Mouse (Mus musculus) urinary bladder, postnatal 10 days (tissue): ENCODE measurements around the gene Tln2.

Experiments
- DNase-seq: peaks from one replicate; pipeline ENCODE4 v3.0.0; 2022; ENCODE audit warnings: low spot score

The Tln2 gene

DNA sequence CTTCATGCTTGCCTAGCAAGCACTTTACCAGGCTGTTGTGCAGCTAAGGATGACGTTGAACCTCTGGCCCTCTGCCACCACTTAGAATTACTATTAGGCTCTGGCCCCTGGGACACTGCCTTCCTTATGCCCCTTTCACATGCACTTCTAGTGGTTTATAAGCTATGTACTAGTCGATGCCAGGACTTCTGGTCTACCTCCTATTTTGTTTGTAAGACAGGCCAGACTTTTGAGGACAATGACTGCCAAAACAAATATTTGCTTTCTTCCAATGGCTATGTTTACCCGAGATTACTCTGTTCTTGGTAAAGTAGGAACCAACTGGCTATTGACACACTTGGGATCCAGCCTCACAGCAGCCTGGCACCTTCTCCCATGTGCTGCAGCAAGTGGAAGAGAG, 82.1 kb downstream of the Tln2 start:
- no peak for DNase-seq

DNA sequence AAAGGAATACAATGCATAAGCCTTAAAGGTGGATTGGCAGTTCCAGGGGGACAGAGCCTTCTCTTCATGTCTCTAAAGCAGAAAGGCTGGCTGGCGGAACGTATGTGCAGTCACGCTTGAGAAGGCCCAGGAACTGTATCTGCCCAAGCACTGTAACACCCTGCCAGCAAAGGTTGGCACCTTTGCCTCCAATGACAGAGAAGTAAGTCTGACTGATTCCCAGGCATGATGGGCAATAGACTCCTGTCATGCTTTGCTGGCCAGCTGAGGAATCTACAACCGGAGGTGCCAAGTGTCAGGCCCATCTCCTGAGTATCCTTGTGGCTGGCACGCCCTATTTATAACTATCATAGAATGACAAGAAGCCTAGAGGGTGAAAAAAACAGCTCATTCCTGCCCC, 83.3 kb downstream of the Tln2 start:
- no peak for DNase-seq

DNA sequence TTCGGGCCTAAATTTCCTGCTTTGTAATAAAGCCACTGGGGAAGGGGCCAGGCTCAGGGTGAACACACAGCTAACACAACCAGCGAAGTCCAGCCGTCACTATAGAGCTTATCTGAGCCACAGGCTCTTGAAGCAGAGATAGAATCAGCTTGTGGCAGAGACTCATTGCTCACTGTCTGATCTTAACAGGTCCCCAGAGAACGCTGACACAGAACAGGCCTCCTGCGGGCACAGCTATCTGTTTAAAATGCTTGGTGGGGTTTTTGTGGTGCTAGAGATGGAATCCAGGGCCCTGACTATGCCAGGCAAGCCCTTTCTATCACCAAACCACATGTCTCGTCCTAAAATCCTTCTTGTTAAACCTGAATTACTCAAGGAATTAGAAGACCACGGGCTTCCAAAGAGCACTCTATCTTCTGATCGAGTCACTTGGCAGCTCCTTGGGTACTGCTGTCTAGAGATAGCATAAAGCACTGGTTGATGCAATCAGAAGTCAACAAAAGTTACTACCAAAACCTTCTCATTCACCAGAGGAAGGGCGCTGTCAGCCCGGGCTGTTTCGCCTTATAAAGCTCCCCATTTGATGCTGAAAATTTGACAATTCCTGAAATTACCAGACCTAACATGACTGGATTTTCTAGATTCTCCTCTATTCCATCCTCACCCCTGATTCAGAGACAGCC, 95.9 kb downstream of the Tln2 start:
- DNase-seq: no peak

DNA sequence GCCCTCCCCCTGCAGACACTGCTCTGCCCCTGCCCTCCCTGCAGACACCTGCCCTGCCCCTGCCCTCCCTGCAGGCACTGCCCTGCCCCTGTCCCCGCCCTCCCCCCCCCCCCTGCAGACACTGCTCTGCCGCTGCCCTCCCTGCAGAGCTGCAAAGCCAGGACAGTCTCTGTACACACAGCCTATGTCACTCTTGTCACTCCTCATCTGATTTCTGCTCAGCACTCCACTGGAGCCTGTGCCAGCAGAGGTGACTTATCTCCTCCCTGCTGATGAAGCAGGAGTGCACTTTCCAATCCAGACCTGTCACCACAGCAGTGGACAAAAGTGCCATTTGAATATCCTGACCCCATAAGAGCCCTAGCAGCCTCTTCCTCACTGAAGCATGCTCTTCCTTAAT, 118.0 kb downstream of the Tln2 start:
- DNase-seq: no peak

DNA sequence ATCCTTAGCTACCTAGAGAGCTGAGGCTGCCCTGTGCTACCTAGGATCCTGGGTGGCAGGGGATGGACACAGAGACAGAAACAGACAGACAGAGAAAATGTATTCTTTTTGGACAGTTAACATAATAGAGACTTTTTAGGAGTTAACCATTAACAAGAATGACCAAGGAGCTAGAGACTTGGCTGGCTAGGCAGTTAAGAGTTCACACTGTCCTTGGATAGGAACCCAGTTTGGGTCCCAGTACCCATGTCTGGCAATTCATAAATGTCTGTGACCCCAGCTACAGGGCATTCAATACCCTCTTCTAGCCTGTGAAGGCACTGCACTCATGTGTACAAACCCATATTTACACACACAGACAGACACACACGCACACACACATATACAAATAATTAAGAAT, 122.0 kb downstream of the Tln2 start:
- no peak for DNase-seq

DNA sequence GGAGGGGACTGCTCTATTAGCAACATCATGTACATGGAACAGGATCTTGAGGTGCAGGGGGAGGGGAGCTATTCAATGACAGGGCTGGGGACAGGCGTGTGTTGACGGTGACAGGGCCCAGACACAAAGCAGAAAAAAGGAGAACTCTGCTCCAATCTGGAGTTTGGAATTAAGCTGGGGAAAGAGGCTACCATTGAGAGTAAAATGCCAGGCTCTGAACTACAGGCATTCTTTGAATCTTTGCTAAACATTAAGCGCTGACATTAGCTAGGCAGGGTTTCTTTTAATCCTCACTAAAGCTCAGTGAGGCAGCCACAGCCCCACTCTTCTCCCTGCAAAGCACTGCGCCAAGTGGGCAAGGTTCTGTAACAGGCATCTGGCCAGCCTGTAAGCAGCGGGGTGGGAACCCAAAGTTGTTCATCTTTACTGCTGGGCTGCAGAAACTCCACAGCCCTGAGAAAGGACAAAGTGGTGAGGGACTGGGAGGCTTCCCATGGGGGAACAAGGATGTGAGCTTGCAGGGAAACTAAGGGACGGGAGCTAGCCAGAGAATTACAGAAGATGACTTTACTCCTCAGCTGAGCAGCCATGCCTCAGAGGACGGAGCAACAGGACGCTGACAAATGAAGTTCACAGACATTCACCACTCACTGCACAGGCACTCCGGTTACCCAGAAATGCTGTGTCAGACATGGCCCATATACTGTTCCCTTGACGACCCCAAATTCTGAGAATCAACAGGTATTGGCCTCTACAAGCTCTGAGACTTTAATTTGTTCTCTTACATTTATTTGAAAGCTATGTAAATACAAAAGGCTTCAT, 124.0 kb downstream of the Tln2 start:
- no peak for DNase-seq

DNA sequence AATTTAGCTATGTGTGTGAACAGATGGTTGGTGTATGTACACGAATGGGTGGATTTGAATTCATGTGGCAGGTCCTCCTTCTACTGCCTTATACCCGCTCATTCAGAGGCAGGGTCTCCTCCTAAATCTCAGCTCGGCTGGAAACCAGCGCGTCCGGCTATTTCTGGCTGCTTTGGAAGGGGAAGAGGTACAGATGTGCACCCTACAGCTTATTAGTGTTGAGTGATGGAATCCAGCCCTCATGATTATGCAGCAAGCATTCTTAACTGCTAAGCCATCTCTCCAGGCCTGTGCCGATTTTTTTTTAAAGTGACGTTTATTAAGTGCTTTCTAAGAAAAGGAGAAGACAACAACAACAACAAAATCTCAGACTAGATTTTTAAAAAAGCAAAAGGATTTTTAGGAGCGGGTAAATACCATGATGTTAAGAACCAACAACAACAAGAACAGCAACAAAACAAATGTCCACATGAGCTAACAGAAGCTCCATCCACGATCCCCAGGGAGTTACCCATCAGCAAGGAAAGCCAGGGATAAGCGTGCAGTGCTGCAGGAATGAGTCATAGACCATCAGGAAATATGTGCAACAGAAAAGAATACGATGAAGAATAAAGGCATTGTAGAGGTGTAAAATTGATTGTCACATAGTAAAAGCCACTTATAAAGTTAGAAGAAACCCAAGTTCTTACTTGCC, 130.2 kb downstream of the Tln2 start:
- no peak for DNase-seq

DNA sequence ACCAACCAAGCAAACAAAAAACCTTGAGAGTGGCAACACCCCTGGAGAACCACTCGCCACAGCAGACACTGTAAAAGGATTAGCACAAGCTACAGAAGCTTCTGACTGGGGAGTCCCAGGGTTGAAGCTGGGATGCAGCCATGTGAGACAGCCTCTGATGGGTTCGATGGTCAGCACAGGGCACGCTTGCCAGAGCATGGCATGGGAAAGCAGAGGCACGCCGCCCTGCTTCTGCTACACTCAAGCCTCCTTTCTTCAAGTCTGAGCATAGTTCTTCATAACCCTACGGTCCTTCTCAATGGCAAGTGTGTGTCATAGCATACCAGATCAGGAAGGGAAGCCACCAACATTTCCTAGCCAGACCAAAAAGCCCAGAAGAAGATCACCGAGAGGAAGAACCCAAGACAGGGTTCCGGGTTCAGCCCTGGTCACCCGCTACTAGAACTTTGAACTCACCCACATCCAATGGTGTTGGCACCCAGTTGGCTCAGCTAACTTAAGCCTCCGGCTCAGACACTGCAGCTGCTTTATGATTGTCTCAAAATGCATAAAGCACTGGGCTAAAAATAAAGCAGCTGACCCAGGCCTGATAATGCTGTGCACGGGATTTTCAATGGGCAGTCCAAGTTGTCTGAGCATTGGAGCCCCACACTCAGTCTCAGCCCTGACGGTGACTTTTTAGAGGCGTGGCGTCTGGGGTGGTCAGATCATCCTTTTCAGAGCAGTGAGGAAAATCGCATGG, 131.0 kb downstream of the Tln2 start:
- DNase-seq: no peak

DNA sequence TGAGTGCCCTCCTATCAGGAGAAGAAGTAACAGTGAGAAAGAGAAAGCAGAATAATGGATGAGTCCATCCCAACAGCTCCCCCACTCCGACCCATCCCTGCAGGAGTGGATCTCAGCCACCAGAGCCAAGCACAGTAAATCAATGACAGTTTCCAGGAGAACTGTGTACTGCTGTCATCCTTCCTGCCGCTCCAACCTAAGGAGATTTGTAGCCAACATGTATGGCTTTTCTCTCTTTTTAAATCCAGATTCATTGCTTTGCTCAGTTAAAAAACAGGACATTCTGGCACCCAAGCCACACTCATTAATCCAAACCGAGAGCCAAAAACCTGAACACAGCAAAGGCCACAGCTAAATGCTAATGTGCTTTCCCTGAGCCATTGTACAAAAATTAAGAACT, 133.2 kb downstream of the Tln2 start:
- no peak for DNase-seq

DNA sequence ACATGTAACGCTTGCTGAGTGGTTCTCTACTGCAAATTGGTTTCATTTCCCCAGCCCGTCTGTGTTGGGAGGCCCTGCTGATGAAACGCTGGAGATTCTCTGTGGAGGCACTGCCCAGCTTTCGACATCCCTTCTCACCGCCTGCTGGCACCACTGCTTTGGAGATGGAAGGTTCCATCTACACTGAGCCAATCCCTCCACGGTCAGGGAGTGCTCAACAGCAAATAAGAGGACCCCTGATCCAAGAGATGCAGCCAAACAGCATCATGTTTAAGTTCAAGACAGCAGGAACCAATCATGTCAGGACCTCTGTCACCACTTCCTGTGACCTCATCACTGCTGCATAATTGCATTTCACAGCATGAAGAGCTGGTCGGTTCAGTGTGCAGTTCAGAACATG, 135.4 kb downstream of the Tln2 start:
- DNase-seq: no peak

DNA sequence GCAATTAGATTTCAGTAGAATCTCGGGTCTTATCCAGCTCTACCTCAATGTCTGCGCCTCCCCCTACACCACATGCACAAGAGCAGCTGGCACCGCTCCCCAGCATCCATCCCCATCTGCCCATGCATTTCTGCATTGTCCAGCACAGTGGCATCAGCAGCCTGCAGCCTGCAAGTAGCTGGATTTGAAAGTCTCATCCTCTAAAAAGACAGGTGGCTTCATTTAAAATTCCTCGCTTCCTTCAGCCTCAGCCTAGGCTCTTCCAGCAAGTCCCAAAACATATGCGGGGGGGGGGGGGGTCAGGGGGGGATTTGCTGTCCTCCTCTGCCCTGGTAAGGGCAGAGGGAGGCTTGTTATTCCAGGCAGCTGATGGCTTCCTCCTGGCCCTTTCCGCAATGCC, 141.4 kb downstream of the Tln2 start:
- DNase-seq: no peak

DNA sequence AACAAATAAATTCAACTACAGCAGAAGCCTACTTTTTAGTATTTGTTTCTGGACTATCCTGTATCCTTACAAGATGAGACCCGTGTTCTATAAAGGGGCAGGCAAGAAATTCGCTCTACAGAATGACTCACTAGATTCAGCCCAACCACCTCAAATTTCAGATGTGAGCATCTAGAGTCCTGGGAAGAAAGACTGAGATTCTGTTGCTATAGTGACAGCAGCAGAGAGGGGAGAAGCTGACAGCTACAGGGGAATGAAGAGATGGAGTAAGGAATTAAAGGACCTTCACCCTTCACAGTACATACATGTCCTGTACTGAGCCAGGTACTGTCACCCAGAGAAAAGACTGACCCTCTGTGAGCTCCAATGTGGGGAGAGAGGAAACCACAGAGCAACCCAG, 148.8 kb downstream of the Tln2 start:
- DNase-seq: no peak

DNA sequence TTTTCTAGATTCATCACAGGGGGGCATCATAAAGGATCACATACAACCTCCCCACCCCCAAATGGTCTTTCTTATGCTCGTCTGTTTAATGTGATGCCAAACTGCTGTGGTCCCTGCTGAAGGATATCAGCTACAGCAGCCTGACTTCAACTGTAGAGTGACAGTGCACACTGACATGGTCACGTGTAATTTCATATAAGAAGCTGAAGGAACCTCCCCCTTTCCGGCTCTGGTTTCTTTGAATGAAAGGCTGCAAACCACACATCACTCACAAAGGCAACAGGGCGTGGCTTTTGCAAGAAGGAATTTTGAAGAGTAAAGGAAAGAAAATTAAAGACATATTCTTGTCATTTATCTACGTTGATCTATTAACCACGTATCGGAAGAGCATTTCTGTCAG, 154.8 kb downstream of the Tln2 start:
- DNase-seq: no peak

DNA sequence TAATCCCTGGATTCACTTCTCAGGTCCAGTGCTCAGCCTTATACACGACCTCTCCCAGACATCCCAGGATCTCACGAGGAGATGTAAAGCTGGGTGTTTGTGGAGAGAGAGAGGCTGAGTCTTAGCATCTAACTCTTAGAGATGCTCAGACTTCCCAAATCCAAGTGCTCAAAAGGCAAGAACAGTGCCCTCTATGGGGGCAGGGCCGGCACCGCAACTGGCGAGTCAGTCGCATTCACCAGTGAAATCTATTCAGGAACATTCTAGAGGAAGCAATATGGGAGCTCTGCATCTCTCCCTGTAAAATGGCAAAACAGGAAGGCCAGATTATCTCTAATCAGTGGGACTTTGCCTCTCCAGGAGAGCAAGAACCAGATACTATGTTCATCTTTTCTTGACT, 159.9 kb downstream of the Tln2 start:
- DNase-seq: no peak

DNA sequence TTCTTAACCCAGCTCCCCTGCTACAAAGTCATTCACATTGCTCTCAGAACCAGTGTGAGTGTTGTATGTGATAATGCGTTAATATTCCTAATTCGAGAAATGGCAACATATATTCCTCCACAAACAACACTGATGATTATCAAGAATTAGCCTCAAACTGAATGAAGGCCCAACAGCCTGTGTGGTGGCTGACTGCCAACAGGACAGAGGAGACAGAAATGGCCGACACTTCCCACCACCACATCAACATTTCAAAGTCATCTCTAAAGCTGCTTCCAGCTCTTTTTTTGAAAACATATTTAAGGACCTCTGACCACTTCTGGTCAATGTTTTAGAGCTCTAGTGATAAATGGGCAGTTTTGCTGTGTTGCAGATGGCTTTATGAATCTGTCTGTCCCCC, 161.7 kb downstream of the Tln2 start:
- DNase-seq: no peak

DNA sequence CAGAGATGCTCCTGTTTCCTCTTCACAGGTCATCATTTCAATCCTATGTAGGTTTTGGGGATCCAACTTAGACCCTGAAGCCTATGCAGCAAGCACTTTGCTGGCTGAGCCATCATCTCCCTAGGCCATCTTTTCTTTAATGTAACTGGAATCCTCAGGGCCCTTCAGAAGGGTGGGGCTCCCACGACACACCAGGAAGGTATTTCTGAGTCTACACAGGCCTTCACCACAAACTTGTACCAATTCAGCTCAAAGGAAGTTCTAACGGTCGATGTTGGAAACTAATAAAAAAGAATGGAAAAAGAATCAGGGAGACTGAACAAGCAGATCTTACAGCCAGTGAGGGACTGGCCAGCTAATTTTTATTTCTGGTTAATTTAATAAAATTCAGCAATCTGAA, 163.1 kb downstream of the Tln2 start:
- no peak for DNase-seq

DNA sequence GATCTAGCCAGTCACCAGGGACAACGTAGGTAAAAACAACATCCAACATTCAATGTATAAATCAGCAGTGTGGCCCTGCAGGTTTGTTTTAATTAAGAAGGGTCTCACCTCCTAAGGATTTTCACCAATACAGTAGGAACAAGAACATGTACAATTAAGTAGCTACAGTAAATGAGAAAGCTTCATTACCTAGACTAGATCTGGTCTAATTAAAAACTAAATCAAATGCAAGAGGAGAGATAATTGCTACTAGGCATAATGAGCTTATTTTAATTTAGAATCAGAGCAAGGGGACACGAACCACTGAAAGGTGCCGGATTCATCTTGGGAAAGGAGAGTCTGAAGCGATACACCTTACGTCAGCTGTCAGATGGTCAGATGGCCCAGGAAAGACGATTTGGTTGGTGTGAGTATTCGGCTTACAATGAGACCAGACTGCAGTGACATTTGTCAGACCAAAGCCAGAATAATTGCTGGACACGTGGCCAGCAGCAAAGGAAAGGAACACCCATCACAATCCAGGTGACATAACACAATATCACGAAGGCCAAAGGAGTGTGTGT, 175.4 kb downstream of the Tln2 start:
- DNase-seq: no peak

DNA sequence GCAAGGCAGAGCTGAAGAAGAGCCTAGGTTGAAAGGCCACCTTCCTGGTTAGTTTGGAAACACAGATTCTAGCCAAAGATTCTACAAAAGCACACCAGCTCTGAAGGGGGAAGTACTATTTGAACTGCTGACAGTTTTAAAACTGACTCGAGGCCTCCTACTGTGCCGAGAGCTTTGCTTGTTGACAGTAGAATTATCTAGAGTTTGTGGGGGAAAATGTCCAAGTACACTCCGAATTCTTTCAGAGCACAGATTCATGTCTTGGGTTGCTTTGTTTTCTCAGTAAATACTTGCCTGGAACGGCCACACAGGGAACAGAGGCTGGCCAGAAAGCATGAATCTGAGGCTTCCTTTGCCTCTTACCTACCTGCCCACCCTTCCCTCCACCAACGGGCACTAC, 179.4 kb downstream of the Tln2 start:
- no peak for DNase-seq

DNA sequence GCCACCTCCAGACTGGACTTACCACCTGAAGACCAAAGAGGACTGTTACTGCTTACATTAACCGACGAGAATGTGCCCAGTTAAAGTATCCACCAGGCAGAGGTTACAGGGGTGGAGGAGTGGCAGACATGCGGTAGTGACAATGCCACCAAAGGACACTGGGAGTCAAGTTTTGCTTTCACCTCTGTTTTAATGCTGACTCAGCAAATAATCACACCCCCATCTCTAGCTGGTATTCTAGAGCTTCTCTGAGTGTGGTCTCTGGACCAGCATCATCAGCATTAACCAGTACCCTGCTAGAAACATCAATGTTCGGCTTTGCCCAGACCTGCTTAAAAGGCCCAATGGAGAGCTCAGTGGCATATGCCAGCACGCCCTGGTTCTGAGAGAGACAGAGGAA, 180.7 kb downstream of the Tln2 start:
- DNase-seq: no peak

DNA sequence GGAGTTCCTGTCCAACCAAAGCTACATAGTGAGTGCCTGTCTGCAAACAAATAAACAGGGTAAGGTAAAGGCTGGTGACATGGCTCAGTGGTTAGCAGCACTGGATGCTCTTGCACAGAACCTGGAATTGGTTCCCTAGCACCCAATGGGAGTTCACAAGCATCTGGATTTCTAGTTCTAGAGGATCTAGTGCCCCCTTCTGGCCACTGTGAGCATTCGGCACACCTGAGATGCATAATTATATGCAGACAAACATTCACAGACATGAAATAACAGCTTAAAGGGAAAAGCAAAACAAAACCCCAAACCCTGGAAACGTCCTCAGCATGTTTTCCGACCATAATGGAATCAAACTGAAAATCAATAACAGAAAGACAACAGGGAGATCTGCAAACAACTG, 191.4 kb downstream of the Tln2 start:
- DNase-seq: no peak

DNA sequence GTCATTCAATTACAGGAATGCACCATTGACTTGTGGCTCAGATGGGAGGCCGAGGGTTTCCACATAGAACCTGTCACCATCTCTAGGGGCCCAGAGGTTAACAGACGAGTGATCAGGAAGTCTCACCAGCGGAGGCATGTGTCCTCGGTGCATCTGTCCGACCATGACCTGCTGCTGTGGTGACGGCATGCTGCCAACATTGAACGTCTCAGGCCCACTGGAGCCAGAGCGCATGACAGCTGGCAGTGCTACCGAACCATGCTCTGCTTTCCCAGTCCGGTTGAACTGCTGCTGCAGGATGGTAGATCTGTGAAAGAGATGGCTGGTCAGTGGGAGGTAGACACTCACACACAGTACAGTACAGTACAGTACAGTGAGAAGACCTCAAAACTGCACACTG, 197.0 kb downstream of the Tln2 start:
- DNase-seq: no peak

DNA sequence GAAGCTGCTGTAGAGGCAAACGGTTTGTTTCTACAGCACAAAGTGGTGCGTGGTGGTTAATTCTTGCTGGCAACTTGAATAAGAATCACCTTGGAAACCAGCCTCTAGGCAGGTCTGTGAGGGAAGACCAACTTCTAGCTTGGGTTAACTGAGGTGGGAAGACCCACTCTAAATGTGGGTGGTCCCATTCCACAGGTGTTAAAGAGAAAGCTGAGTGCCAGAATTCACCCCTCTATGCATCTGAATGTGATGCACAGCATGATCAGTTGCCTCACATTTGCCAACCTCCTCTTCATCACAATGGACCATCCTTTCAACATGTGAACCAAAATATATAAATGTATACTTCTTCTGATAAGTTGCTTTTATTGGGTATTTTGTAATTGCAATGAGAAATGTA, 197.4 kb downstream of the Tln2 start:
- DNase-seq: no peak
